Mouse (Mus musculus): Measurements from ENCODE around the gene Spaca1. TPM values are rescaled to one million over a fixed set of nuclear protein-coding genes. Genes with fewer than 3 reads are reported as not detected.

Gene Spaca1
- total and polyA plus RNA-seq, 2 experiments from 2014 or later: 0.96 TPM; not detected in 1

GRCm38 (mm10) chr4:33996382-33996781 is 53.6 kb downstream of the Spaca1 start:
- no peak for ATAC-seq
- TF ChIP-seq CTCF (IDR thresholded peaks at IDR 0.05; ENCODE audit: low read depth): no peak
- Histone ChIP-seq H3K4me1 (ENCODE audit: insufficient read depth) (no peaks in the 10 kb centered on the region), H3K9ac (no peak overlapping the region), H3K27me3 (ENCODE audit: insufficient read depth, low read length) (no peaks in the 10 kb centered on the region), H3K9me3 (ENCODE audit: low read length) (no peaks in the 10 kb centered on the region), H3K4me2 (ENCODE audit: low read depth) (no peak overlapping the region), H3K27ac (ENCODE audit: low read depth, low read length) (no peak overlapping the region), H3K4me3 (ENCODE audit: low read depth, low read length) (no peak overlapping the region), H3K36me3 (ENCODE audit: insufficient read depth) (no peaks in the 10 kb centered on the region)
- DNase-seq: no peak

GRCm38 (mm10) chr4:33992687-33993086 is 57.3 kb downstream of the Spaca1 start:
- no peak overlapping the region for H3K27ac ChIP-seq (ENCODE audit: low read depth, low read length)
- TF ChIP-seq CTCF (IDR thresholded peaks at IDR 0.05; ENCODE audit: low read depth): no peak
- no peaks in the 10 kb centered on the region for H3K27me3 ChIP-seq (ENCODE audit: insufficient read depth, low read length)
- no peaks in the 10 kb centered on the region for H3K4me1 ChIP-seq (ENCODE audit: insufficient read depth)
- no peaks in the 10 kb centered on the region for H3K36me3 ChIP-seq (ENCODE audit: insufficient read depth)
- ATAC-seq (peak; percentile 71), DNase-seq (peak; percentile 21)
- no peak overlapping the region for H3K4me3 ChIP-seq (ENCODE audit: low read depth, low read length)
- no peaks in the 10 kb centered on the region for H3K9me3 ChIP-seq (ENCODE audit: low read length)
- no peak overlapping the region for H3K9ac ChIP-seq
- 37% methylated on average over 3 of the region's 3 CpGs for WGBS
- H3K4me2 ChIP-seq (ENCODE audit: low read depth): no peak overlapping the region

- no peak for ATAC-seq
- no peak overlapping the region for H3K27ac ChIP-seq (ENCODE audit: low read depth, low read length)
- no peaks in the 10 kb centered on the region for H3K4me1 ChIP-seq (ENCODE audit: insufficient read depth)
- TF ChIP-seq CTCF (IDR thresholded peaks at IDR 0.05; ENCODE audit: low read depth): no peak
- H3K36me3 ChIP-seq (ENCODE audit: insufficient read depth): no peaks in the 10 kb centered on the region
- H3K4me2 ChIP-seq (ENCODE audit: low read depth): no peak overlapping the region
- DNase-seq: no peak
- H3K27me3 ChIP-seq (ENCODE audit: insufficient read depth, low read length): no peaks in the 10 kb centered on the region
- WGBS: 89% methylated on average over 5 of the region's 5 CpGs
- H3K4me3 ChIP-seq (ENCODE audit: low read depth, low read length): no peak overlapping the region
- H3K9ac ChIP-seq: no peak overlapping the region
- no peaks in the 10 kb centered on the region for H3K9me3 ChIP-seq (ENCODE audit: low read length)
These were observed 61.4 kb downstream of the Spaca1 start for GRCm38 (mm10) chr4:33988466-33989089.

Other genes starting within 250 kb of the Spaca1 start
- gene Cnr1, start 125.6 kb downstream of the Spaca1 start, total RNA-seq (2014; rRNA removed): 175 and 178 TPM in 2 replicates
- 44.6 and 48.0 TPM in 2 replicates for gene Cnr1, start 125.6 kb downstream of the Spaca1 start, polyA plus RNA-seq (2015; fragmentation: Nextera tagmentation; extraction: Ambion mirVana)